Mouse (Mus musculus): ENCODE data around the gene Olfr358. TPM values are rescaled to one million over a fixed set of nuclear protein-coding genes. Genes with fewer than 3 reads are reported as not detected.

Olfr358 gene
- not detected in 2 replicates for polyA plus RNA-seq (2016; fragmentation: Nextera tagmentation; extraction: Ambion mirVana)

DNA sequence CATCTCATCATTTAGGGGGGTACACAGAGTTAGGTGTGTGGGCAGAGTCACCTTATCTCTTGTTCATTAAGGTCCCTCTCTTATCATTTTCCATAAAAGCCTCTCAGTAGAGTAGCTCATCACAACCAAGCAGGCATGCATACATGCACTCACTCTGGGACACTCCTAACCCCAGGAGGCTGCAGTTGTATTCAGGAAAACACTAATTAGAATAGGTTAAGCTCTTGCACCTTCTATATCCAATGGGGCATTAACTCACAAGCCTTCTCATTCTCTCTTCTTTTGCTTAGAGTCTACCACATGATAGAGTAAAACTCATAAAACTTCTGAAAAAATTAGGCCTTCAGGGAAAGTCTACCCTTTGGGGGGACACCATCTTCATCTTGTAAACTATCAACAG lies at the start of gene Olfr358:
Gene Olfr358, minus strand, starts transcription at position 101 of the 400 bp plus-strand sequence.
- Histone ChIP-seq H3K27ac (replicated peaks) (no peak within 1 kb of the TSS), H3K4me1 (no peaks in the 10 kb centered on the region), H3K4me2 (replicated peaks) (no peak within 1 kb of the TSS), H3K27me3 (no peaks in the 10 kb centered on the region), H3K9me3 (peaks cover 17% of the 10 kb centered on the region), H3K9ac (replicated peaks) (no peak within 1 kb of the TSS), H3K36me3 (no peaks in the 10 kb centered on the region), H3K4me3 (no peak within 1 kb of the TSS)
- ATAC-seq (ENCODE audit: low FRiP score, low read depth), result no peak

DNA sequence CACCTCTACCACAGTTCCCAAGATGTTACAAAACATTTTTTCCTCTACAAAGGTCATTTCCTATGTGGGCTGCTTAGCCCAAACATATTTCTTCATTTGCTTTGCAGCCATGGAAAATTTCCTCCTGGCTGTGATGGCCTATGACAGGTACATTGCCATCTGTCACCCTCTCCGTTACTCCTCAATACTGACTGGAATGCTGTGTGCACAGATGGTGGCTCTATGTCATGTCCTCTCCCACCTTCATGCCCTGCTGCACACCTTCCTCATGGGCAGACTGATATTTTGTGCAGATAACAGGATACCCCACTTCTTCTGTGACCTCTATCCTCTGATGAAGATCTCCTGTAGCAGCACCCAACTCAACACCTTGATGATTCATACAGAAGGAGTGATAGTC lies 12.1 kb downstream of the Olfr358 start:
- Histone ChIP-seq H3K4me3 (no peak overlapping the region), H3K9me3 (peaks cover 20% of the 10 kb centered on the region), H3K27ac (replicated peaks) (no peak overlapping the region), H3K36me3 (no peaks in the 10 kb centered on the region), H3K4me2 (replicated peaks) (no peak overlapping the region), H3K4me1 (no peaks in the 10 kb centered on the region), H3K27me3 (no peaks in the 10 kb centered on the region), H3K9ac (replicated peaks) (no peak overlapping the region)
- ATAC-seq (ENCODE audit: low FRiP score, low read depth), result no peak
- 74% methylated on average over 1 of the region's 1 CpGs for WGBS

- H3K4me2 ChIP-seq (replicated peaks), result no peak within 1 kb of the TSS
- no peak within 1 kb of the TSS for H3K9ac ChIP-seq (replicated peaks)
- H3K9me3 ChIP-seq, result peaks cover 16% of the 10 kb centered on the region
- no peak within 1 kb of the TSS for H3K27ac ChIP-seq (replicated peaks)
- no peak within 1 kb of the TSS for H3K4me3 ChIP-seq
- no peak for ATAC-seq (ENCODE audit: low FRiP score, low read depth)
- WGBS, result 54% methylated on average over 1 of the region's 1 CpGs
- no peaks in the 10 kb centered on the region for H3K36me3 ChIP-seq
- no peaks in the 10 kb centered on the region for H3K4me1 ChIP-seq
- H3K27me3 ChIP-seq, result no peaks in the 10 kb centered on the region
Measured at GRCm38 (mm10) chr2:36993527-36993926, 15.6 kb downstream of the Olfr358 start, which contains the start of gene Olfr357. Gene Olfr357, plus strand, starts transcription at chr2:36993827.

Other genes starting within 250 kb of the Olfr358 start
- not detected in 2 replicates for gene Olfr348, start 225.1 kb downstream of the Olfr358 start, polyA plus RNA-seq (2016; fragmentation: Nextera tagmentation; extraction: Ambion mirVana)
- not detected in 2 replicates for gene Olfr50, start 218.8 kb downstream of the Olfr358 start, polyA plus RNA-seq (2016; fragmentation: Nextera tagmentation; extraction: Ambion mirVana)
- gene Olfr3, start 192.3 kb downstream of the Olfr358 start, polyA plus RNA-seq (2016; fragmentation: Nextera tagmentation; extraction: Ambion mirVana), result not detected in 2 replicates
- not detected in 2 replicates for gene Olfr350, start 163.0 kb downstream of the Olfr358 start, polyA plus RNA-seq (2016; fragmentation: Nextera tagmentation; extraction: Ambion mirVana)
- not detected in 2 replicates for gene Olfr351, start 146.7 kb downstream of the Olfr358 start, polyA plus RNA-seq (2016; fragmentation: Nextera tagmentation; extraction: Ambion mirVana)
- gene Olfr352, start 140.9 kb downstream of the Olfr358 start, polyA plus RNA-seq (2016; fragmentation: Nextera tagmentation; extraction: Ambion mirVana), result not detected in 2 replicates
- not detected in 2 replicates for gene Olfr353, start 116.4 kb downstream of the Olfr358 start, polyA plus RNA-seq (2016; fragmentation: Nextera tagmentation; extraction: Ambion mirVana)
- not detected in 2 replicates for gene Olfr354, start 103.7 kb downstream of the Olfr358 start, polyA plus RNA-seq (2016; fragmentation: Nextera tagmentation; extraction: Ambion mirVana)
- not detected in 2 replicates for gene Olfr355, start 80.4 kb downstream of the Olfr358 start, polyA plus RNA-seq (2016; fragmentation: Nextera tagmentation; extraction: Ambion mirVana)
- not detected in 2 replicates for gene Olfr356, start 72.2 kb downstream of the Olfr358 start, polyA plus RNA-seq (2016; fragmentation: Nextera tagmentation; extraction: Ambion mirVana)
- not detected in 2 replicates for gene Olfr357, start 15.5 kb downstream of the Olfr358 start, polyA plus RNA-seq (2016; fragmentation: Nextera tagmentation; extraction: Ambion mirVana)
- not detected in 2 replicates for gene Olfr360, start 56.4 kb upstream of the Olfr358 start, polyA plus RNA-seq (2016; fragmentation: Nextera tagmentation; extraction: Ambion mirVana)
- gene Olfr361, start 80.0 kb upstream of the Olfr358 start, polyA plus RNA-seq (2016; fragmentation: Nextera tagmentation; extraction: Ambion mirVana), result not detected in 2 replicates
- gene Olfr362, start 108.6 kb upstream of the Olfr358 start, polyA plus RNA-seq (2016; fragmentation: Nextera tagmentation; extraction: Ambion mirVana), result not detected in 2 replicates
- not detected in 2 replicates for gene Olfr364-ps1, start 130.0 kb upstream of the Olfr358 start, polyA plus RNA-seq (2016; fragmentation: Nextera tagmentation; extraction: Ambion mirVana)
- not detected in 2 replicates for gene Olfr365, start 178.9 kb upstream of the Olfr358 start, polyA plus RNA-seq (2016; fragmentation: Nextera tagmentation; extraction: Ambion mirVana)
- gene Olfr366, start 202.2 kb upstream of the Olfr358 start, polyA plus RNA-seq (2016; fragmentation: Nextera tagmentation; extraction: Ambion mirVana), result not detected in 2 replicates